Mouse (Mus musculus) neural tube, embryonic 14.5 days (tissue): ENCODE measurements at regions not wholly inside any gene's neighbourhood (a gene's known extent, or its start where the extent isn't known, plus 50 kb on each side); places are given as distances from the start of the nearest gene placed in this dataset.

Source experiments
- ATAC-seq: fragments of 200-750 bp; cut with Nextera tagmentation; 2 replicates; pipeline ENCODE4 v1.8.0; 2017; ENCODE audit warnings: low read depth, mild to moderate bottlenecking, moderate TSS enrichment, moderate library complexity
- H3K27ac ChIP-seq: fragments of 300-500 bp; sonication (generic); 2 replicates; pipeline ENCODE4 v1.5.1; 2014; ENCODE audit warnings: low read depth, mild to moderate bottlenecking, control low read depth, low read length, moderate library complexity, mixed read lengths
- H3K27me3 ChIP-seq: fragments of 300-500 bp; sonication (generic); 2 replicates; pipeline ENCODE4 v1.6.1; 2014; ENCODE audit warnings: low read length; ENCODE audit not compliant: control insufficient read depth, insufficient read depth
- H3K36me3 ChIP-seq: fragments of 300-500 bp; sonication (generic); 2 replicates; pipeline ENCODE4 v1.6.1; 2014; ENCODE audit warnings: low read length, mixed read lengths; ENCODE audit not compliant: control insufficient read depth, insufficient read depth
- H3K4me1 ChIP-seq: fragments of 300-500 bp; sonication (generic); 2 replicates; pipeline ENCODE4 v1.6.1; 2014; ENCODE audit warnings: low read length; ENCODE audit not compliant: control insufficient read depth, insufficient read depth
- H3K4me2 ChIP-seq: fragments of 300-500 bp; sonication (generic); 2 replicates; pipeline ENCODE4 v1.6.1; 2014; ENCODE audit warnings: mild to moderate bottlenecking, low read depth, low read length, control low read depth
- H3K4me3 ChIP-seq: fragments of 300-500 bp; sonication (generic); 2 replicates; pipeline ENCODE4 v1.5.1; 2014; ENCODE audit warnings: low read depth, low read length, control low read depth, mixed read lengths
- H3K9ac ChIP-seq: fragments of 300-500 bp; sonication (generic); replicated peaks from 2 replicates; pipeline ENCODE4 v1.6.1; 2014; ENCODE audit warnings: low read depth, mild to moderate bottlenecking, control low read depth, low read length, mixed read lengths
- H3K9me3 ChIP-seq: fragments of 300-500 bp; sonication (generic); 2 replicates; pipeline ENCODE4 v1.6.1; 2016; ENCODE audit warnings: low read length; ENCODE audit not compliant: control insufficient read depth
- WGBS: fragments of 180-500 bp; shearing (Covaris S2); extraction: QIAGEN DNeasy Blood & Tissue Kit; methylation state at CpG from one replicate; pipeline ENCODE4 v1.1.7; 2014; 5-methylcytosine and 5-hydroxymethylcytosine counted together

DNA sequence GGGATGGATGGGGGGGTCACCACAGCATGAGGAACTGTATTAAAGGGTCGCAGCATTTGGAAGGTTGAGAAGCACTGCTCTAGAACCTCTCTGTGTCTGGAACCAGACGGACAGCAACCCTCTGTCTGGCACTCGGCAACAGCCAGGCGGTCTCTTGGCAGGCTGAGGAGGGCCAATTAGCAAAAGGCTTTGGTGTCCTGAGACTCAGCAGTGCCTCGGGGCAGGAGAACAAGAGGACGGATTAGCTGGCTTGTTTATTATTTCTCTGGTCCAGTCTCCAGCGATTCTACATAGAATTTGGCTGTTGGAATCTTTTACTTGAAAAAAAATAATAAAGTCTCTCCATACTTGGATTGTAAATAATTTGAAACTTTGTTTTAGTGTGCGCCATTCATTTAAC, 450.4 kb downstream of the Fam19a5 start:
- no peak overlapping the region for H3K4me3 ChIP-seq
- no peaks in the 10 kb centered on the region for H3K36me3 ChIP-seq
- no peak overlapping the region for H3K27ac ChIP-seq
- H3K4me1 ChIP-seq = no peaks in the 10 kb centered on the region
- H3K4me2 ChIP-seq = no peak overlapping the region
- H3K9me3 ChIP-seq = no peaks in the 10 kb centered on the region
- H3K27me3 ChIP-seq = no peaks in the 10 kb centered on the region
- no peak for ATAC-seq
- H3K9ac ChIP-seq = no peak overlapping the region
- WGBS = 73% methylated on average over 8 of the region's 8 CpGs

DNA sequence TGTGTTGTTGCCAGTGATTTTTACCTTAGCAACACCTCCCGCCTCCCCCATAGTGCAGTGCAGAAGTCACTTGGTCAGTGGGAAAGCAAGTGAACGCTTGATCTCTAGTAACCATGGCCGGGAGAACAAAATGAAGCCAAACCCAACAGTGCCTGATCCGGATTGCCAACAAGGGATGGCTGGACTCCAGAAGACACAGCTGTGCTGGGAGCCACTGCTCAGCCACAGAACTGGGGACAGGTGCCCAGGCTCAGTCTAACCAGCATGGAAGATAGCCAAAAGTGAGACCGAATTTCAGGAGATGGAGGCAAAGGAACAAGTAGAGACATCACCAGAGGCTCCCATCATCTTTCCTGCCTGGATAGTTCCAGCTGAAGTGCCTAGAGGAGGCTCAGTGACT, 473.0 kb downstream of the Fam19a5 start:
- H3K4me3 ChIP-seq = no peak overlapping the region
- no peaks in the 10 kb centered on the region for H3K4me1 ChIP-seq
- no peaks in the 10 kb centered on the region for H3K36me3 ChIP-seq
- H3K27ac ChIP-seq = no peak overlapping the region
- H3K9me3 ChIP-seq = no peaks in the 10 kb centered on the region
- no peaks in the 10 kb centered on the region for H3K27me3 ChIP-seq
- no peak overlapping the region for H3K4me2 ChIP-seq
- WGBS = 86% methylated on average over 5 of the region's 5 CpGs
- no peak overlapping the region for H3K9ac ChIP-seq
- ATAC-seq = no peak

DNA sequence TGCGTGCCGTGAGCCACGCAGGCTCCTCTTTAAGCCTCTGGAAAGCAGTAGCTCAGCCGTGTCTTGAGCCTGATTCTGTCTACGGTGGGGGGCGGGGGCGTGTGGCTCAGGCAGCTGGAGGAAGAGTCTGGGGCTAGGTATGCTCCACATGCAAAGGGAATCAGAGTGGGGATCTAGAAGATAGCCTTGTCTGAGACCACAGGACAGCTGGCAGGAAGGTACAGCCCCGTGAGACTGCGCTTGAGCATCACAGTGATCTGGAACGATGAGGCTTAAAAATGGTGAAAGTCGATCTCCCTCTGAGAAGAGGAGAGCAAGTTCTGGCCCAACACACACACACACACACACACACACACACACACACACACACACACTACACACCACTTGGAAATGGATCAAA, 488.7 kb downstream of the Fam19a5 start:
- Histone ChIP-seq H3K9ac (no peak overlapping the region), H3K4me3 (no peak overlapping the region), H3K4me2 (no peak overlapping the region), H3K9me3 (no peaks in the 10 kb centered on the region), H3K36me3 (no peaks in the 10 kb centered on the region), H3K27me3 (no peaks in the 10 kb centered on the region), H3K27ac (no peak overlapping the region), H3K4me1 (peaks cover 3% of the 10 kb centered on the region; the same call in 1 of the 2 replicates)
- ATAC-seq = no peak
- WGBS = 90% methylated on average over 11 of the region's 11 CpGs

DNA sequence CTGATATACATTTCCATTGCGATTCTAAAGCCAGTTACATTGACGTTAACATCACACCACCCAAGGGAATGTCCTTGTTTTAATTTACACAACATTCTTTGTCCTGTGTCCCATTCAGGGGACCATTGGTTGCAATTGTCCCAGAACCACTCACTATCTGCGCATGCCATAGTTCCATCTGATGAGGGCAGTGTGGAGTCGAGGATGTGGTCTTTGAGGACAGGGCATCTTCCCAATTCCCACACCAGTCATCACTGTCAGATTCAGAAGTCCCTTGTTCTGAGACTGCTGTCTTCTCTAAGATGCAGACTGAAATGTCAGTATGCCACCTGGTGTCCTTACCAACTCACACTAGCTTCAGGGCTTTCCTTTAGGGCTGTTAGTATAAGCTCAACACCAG, 489.6 kb downstream of the Fam19a5 start:
- WGBS = 72% methylated on average over 4 of the region's 4 CpGs
- ATAC-seq = no peak
- H3K27me3 ChIP-seq = no peaks in the 10 kb centered on the region
- H3K9ac ChIP-seq = no peak overlapping the region
- peaks cover 3% of the 10 kb centered on the region; the same call in 1 of the 2 replicates for H3K4me1 ChIP-seq
- no peak overlapping the region for H3K27ac ChIP-seq
- H3K4me2 ChIP-seq = no peak overlapping the region
- H3K4me3 ChIP-seq = no peak overlapping the region
- H3K36me3 ChIP-seq = no peaks in the 10 kb centered on the region
- no peaks in the 10 kb centered on the region for H3K9me3 ChIP-seq

DNA sequence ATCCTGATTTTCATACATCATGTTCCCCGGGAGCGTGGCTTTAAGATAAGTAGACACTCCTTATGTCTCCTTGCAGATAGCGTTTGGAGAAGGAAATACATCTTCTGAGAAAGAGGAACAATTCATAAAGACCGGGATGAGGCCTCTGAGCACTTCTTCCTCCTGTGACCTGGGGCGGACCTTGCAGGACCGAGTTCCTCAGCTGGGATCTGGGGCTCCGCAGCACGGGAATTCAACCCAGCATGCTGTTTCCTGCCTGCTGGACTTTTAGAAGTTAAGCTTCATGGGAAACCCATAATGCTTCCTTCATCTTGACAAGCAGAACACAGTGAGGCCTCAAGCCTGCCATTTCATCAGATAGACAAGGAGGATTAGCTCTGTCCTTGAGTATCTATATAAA, 491.4 kb downstream of the Fam19a5 start:
- Histone ChIP-seq H3K9me3 (no peaks in the 10 kb centered on the region), H3K4me2 (no peak overlapping the region), H3K4me1 (peaks cover 3% of the 10 kb centered on the region; the same call in 1 of the 2 replicates), H3K4me3 (no peak overlapping the region), H3K27ac (no peak overlapping the region), H3K36me3 (no peaks in the 10 kb centered on the region), H3K27me3 (no peaks in the 10 kb centered on the region), H3K9ac (no peak overlapping the region)
- WGBS = 79% methylated on average over 8 of the region's 8 CpGs
- no peak for ATAC-seq

DNA sequence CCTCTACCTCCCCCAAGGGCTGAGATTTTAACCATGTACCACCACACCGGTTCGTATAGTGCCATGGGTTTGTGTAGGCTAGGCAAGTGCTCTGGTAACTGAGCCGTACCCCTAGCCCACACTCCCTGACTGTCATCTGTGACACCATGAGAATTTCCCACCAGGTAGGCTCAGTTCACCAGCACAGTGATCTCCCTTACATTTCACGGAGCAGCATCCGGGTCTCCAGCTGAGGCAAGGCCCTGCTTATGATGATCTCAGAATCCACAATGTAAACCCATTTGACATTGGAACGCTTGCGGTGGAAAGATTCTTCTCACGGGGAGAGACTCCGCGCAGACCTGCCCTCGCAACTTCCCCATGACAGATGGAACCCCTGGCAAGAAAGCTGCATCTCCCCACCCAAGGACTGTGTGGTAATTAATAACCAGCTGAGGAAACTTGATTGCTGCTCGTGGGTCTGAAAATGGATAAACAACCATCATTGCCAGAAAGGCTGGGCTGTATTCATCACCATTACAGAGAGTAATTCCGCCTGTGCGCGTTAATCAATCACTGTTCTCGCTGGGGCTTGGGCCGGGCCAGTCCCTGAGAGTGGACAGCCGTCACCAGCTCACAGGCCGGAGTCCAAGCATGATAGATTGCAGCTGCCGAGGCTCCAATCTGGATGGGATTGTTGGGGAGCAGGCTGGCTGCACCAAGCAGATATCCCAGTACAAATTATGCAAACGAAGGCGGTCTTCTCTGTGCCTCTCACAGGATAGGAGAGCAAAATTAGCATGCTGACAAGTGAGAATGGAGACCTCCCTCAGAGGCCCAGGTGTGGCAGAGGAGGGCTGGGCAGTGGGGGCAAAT, 492.3 kb downstream of the Fam19a5 start:
- Histone ChIP-seq H3K27me3 (no peaks in the 10 kb centered on the region), H3K4me1 (peaks cover 3% of the 10 kb centered on the region; the same call in 1 of the 2 replicates), H3K4me3 (no peak overlapping the region), H3K9ac (no peak overlapping the region), H3K4me2 (no peak overlapping the region), H3K9me3 (no peaks in the 10 kb centered on the region), H3K27ac (no peak overlapping the region), H3K36me3 (no peaks in the 10 kb centered on the region)
- peak; percentile 65; the same call in 1 of the 2 replicates for ATAC-seq
- 43% methylated on average over 22 of the region's 22 CpGs for WGBS

DNA sequence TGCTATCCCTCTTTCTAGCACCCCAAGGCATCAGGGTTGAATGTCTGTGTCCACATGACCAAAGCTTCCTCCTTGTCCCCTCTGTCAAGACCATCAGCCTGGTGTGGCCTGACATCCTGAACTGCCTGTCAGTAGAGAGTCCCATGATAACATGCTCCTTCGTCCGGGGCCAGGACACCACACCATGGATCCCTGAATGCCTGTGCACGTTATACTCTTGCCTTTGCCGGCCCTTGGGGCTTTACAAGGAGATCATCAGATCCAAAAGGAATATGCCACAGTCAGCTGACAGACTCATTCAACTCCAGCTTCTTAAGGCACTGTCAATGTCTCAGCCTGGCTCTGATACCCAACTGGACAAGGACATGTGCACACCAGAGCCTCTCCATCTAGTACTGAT, 493.5 kb downstream of the Fam19a5 start:
- H3K27me3 ChIP-seq = no peaks in the 10 kb centered on the region
- H3K4me1 ChIP-seq = peaks cover 3% of the 10 kb centered on the region; the same call in 1 of the 2 replicates
- no peak overlapping the region for H3K27ac ChIP-seq
- H3K9ac ChIP-seq = no peak overlapping the region
- ATAC-seq = no peak
- no peaks in the 10 kb centered on the region for H3K9me3 ChIP-seq
- H3K4me2 ChIP-seq = no peak overlapping the region
- WGBS = 95% methylated on average over 4 of the region's 4 CpGs
- no peaks in the 10 kb centered on the region for H3K36me3 ChIP-seq
- H3K4me3 ChIP-seq = no peak overlapping the region

DNA sequence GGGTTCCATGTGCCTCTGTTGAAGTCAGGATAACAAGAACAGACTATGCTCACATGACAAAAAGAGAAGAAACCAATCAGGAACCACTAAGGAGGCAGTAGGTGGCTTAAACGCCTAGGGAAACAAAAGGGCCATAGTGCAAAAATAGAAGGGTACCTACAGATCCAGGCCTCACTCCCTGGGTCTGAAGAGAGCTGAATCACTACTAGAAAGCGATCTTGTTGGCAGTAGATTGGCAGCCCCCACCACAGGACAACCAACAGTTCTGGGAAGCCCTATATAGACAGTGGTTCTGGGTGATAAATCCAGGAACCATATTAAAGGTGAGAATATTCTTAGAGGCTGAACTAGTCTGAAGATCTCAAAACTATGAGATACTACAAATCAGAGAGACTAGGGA, 498.7 kb downstream of the Fam19a5 start:
- Histone ChIP-seq H3K4me1 (no peaks in the 10 kb centered on the region), H3K9me3 (no peaks in the 10 kb centered on the region), H3K4me3 (no peak overlapping the region), H3K36me3 (no peaks in the 10 kb centered on the region), H3K9ac (no peak overlapping the region), H3K27ac (no peak overlapping the region), H3K27me3 (no peaks in the 10 kb centered on the region), H3K4me2 (no peak overlapping the region)
- WGBS = 76% methylated on average over 2 of the region's 2 CpGs
- no peak for ATAC-seq

DNA sequence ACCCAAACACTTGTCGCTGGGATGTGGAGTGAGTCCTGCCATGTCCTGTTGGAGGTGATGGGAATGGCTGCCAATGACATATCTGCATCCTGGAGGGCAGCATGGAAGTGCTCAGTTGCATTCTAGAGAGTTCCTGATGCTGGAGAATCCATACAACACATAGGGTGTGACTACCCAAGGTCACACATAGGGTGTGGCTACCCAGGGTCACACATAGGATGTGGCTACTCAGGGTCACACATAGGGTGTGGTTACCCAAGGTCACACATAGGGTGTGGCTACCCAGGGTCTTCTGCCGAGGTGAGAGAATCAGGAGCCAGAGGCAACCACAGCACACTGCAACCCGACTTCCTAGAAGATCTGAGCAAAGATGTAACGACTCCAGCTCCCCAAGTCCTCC, 514.0 kb downstream of the Fam19a5 start:
- Histone ChIP-seq H3K9me3 (no peaks in the 10 kb centered on the region), H3K4me1 (no peaks in the 10 kb centered on the region), H3K36me3 (no peaks in the 10 kb centered on the region), H3K4me3 (no peak overlapping the region), H3K27ac (no peak overlapping the region), H3K9ac (no peak overlapping the region), H3K27me3 (no peaks in the 10 kb centered on the region), H3K4me2 (no peak overlapping the region)
- whole genome bisulfite sequencing = 73% methylated on average over 4 of the region's 4 CpGs
- ATAC-seq = no peak
